ENCODE assay signal across 26 mouse cellular contexts in genomic region chr10:128882067-128882466, GRCm38 (mm10). TPM values are rescaled to one million over a fixed set of nuclear protein-coding genes. Genes with fewer than 3 reads are reported as not detected.
DNase-seq lines count a peak whose midpoint lies in the region; ATAC-seq and TF ChIP-seq lines count a peak whose summit lies in the region.
"Had no signal": no experiment of that assay in that cellular context is flagged by ENCODE, and none has a peak within 500 bp of the region (broad histone marks: within the 10 kb centered on the region; RNA-seq: fewer than 3 reads in every experiment).

No protein-coding gene starts in this region.

- no peaks in the 10 kb centered on the region for H3K79me2 ChIP-seq in myocyte (ENCODE audit: control insufficient read depth, insufficient read depth)

- no peaks in the 10 kb centered on the region for H3K9me3 ChIP-seq in kidney, embryonic 14.5 days (ENCODE audit: control insufficient read depth, low read length)
- no peaks in the 10 kb centered on the region for H3K9me3 ChIP-seq in kidney, embryonic 16.5 days (ENCODE audit: low read length)
- H3K9me3 ChIP-seq: embryonic facial prominence, embryonic 15.5 days; forebrain, embryonic 10.5 days; heart, embryonic 10.5 days; heart, embryonic 15.5 days; hindbrain, embryonic 13.5 days had no signal

- no peaks in the 10 kb centered on the region for H3K27me3 ChIP-seq in kidney, embryonic 14.5 days (ENCODE audit: control insufficient read depth, insufficient read depth, low read length)
- no peaks in the 10 kb centered on the region for H3K27me3 ChIP-seq in kidney, embryonic 16.5 days (ENCODE audit: insufficient read depth, low read length)
- no peaks in the 10 kb centered on the region for H3K27me3 ChIP-seq in myocyte (ENCODE audit: control insufficient read depth, insufficient read depth, insufficient read length)
- H3K27me3 ChIP-seq: CH12.LX; embryonic facial prominence, embryonic 15.5 days; heart, embryonic 15.5 days; hindbrain, embryonic 13.5 days had no signal

- no peak overlapping the region for H3K4me3 ChIP-seq in kidney, embryonic 14.5 days (ENCODE audit: low read length)
- no peak overlapping the region for H3K4me3 ChIP-seq in kidney, embryonic 16.5 days (ENCODE audit: low read length)
- H3K4me3 ChIP-seq in myocyte: no peak overlapping the region
- H3K4me3 ChIP-seq: embryonic facial prominence, embryonic 15.5 days; erythroblast, embryonic 14.5 days; forebrain, embryonic 10.5 days; heart, embryonic 10.5 days; heart, embryonic 15.5 days; hindbrain, embryonic 13.5 days had no signal

- no peak overlapping the region for H3K27ac ChIP-seq in kidney, embryonic 14.5 days (ENCODE audit: low read depth, low read length)
- no peak overlapping the region for H3K27ac ChIP-seq in kidney, embryonic 16.5 days (ENCODE audit: low read length)
- H3K27ac ChIP-seq: embryonic facial prominence, embryonic 15.5 days; forebrain, embryonic 10.5 days; heart, embryonic 10.5 days; heart, embryonic 15.5 days; hindbrain, embryonic 13.5 days had no signal

- no peak for ATAC-seq in kidney, embryonic 14.5 days (ENCODE audit: low FRiP score, low TSS enrichment)
- ATAC-seq in kidney, embryonic 16.5 days (ENCODE audit: low FRiP score, low TSS enrichment): peak; percentile 64; the same call in 1 of the 2 replicates
- ATAC-seq: forebrain, embryonic 14.5 days had no signal

- no peak overlapping the region for H3K9ac ChIP-seq in kidney, embryonic 14.5 days (ENCODE audit: low read depth, low read length)
- H3K9ac ChIP-seq in kidney, embryonic 16.5 days (replicated peaks; ENCODE audit: low read length): no peak overlapping the region
- H3K9ac ChIP-seq: embryonic facial prominence, embryonic 15.5 days; heart, embryonic 15.5 days; hindbrain, embryonic 13.5 days had no signal

- H3K4me2 ChIP-seq in kidney, embryonic 14.5 days (replicated peaks; ENCODE audit: low read depth, low read length): no peak overlapping the region
- H3K4me2 ChIP-seq in kidney, embryonic 16.5 days (replicated peaks; ENCODE audit: low read depth, low read length): no peak overlapping the region
- no peak overlapping the region for H3K4me2 ChIP-seq in myocyte (ENCODE audit: low read depth)
- H3K4me2 ChIP-seq: embryonic facial prominence, embryonic 15.5 days; heart, embryonic 15.5 days; hindbrain, embryonic 13.5 days had no signal

- no peak overlapping the region for H3ac ChIP-seq in myocyte (ENCODE audit: control insufficient read depth, insufficient read length)

- 80% methylated on average over 5 of the region's 5 CpGs for WGBS in kidney, embryonic 14.5 days
- 79% methylated on average over 5 of the region's 5 CpGs for WGBS in kidney, embryonic 16.5 days

- H3K36me3 ChIP-seq in kidney, embryonic 14.5 days (ENCODE audit: control insufficient read depth, insufficient read depth, low read length): peaks cover 36% of the 10 kb centered on the region
- peaks cover 27% of the 10 kb centered on the region for H3K36me3 ChIP-seq in kidney, embryonic 16.5 days (ENCODE audit: insufficient read depth, low read length)
- H3K36me3 ChIP-seq in myocyte (ENCODE audit: control insufficient read depth, insufficient read depth): peaks cover 20% of the 10 kb centered on the region

- TF ChIP-seq POLR2A in myocyte (IDR thresholded peaks at IDR 0.05; ENCODE audit: insufficient read length, low read depth): no peak

- no peaks in the 10 kb centered on the region for H3K4me1 ChIP-seq in kidney, embryonic 14.5 days (ENCODE audit: control insufficient read depth, insufficient read depth, low read length)
- no peaks in the 10 kb centered on the region for H3K4me1 ChIP-seq in kidney, embryonic 16.5 days (ENCODE audit: insufficient read depth, low read length)

- peak; percentile 65 for DNase-seq in kidney, adult 11 months
- no peak for DNase-seq in kidney, adult 18-20 months
- peak; percentile 42 for DNase-seq in kidney, postnatal 14 days
- DNase-seq in gastrocnemius, adult 18-20 months (ENCODE audit: low spot score): no peak
- DNase-seq in cerebellum, postnatal 4 days (ENCODE audit: low spot score in 2 of 2): no peak
- DNase-seq: adrenal gland, adult 8-10 months; adrenal gland, postnatal 36 days; cerebellum, adult 2 months; cerebellum, postnatal 10 days; embryo, embryonic 11 days; gastrocnemius, postnatal 36 days; heart, adult 18-20 months; heart, postnatal 14 days had no signal

TF ChIP-seq in myocyte, 11 proteins besides CTCF, POLR2A, EP300 and RAD21:
- TF ChIP-seq TCF12 (IDR thresholded peaks at IDR 0.05; ENCODE audit: insufficient read depth, poor library complexity, severe bottlenecking) (no peak), USF1 (IDR thresholded peaks at IDR 0.05; ENCODE audit: low read depth) (peak; percentile 12)
TF ChIP-seq in myocyte: peak in this region for 1.

RNA-seq across cellular contexts. Expression of gene Gdf11, which starts 9.5 kb away (rescaled TPM):
- polyA plus RNA-seq in kidney, embryonic 14.5 days (2014; fragmentation: Nextera tagmentation; extraction: Ambion mirVana): 7.2 and 8.7 TPM in 2 replicates
- 6.8 and 7.8 TPM in 2 replicates for polyA plus RNA-seq in kidney, embryonic 16.5 days (2015; fragmentation: Nextera tagmentation; extraction: Ambion mirVana)
- 17.9 TPM for polyA plus RNA-seq in myocyte (2012; fragmentation: generic; extraction: Trizol)
- 1 to 10 TPM; 2.8 to 8.0 TPM for total RNA-seq in gastrocnemius, adult 18-20 months (2021)
- total RNA-seq: common myeloid progenitor, adult 5-6 weeks had no signal
- polyA plus RNA-seq: erythroblast, embryonic 14.5 days had no signal

RNA-seq across cellular contexts. Expression of gene Cd63, which starts 18.7 kb away (rescaled TPM):
- 479 and 521 TPM in 2 replicates for polyA plus RNA-seq in kidney, embryonic 14.5 days (2014; fragmentation: Nextera tagmentation; extraction: Ambion mirVana)
- 775 and 850 TPM in 2 replicates for polyA plus RNA-seq in kidney, embryonic 16.5 days (2015; fragmentation: Nextera tagmentation; extraction: Ambion mirVana)
- 2,403 TPM for polyA plus RNA-seq in myocyte (2012; fragmentation: generic; extraction: Trizol)
- 100 to 1,000 TPM; 101 to 160 TPM for total RNA-seq in gastrocnemius, adult 18-20 months (2021)
- total RNA-seq: CH12.LX had no signal

RNA-seq across cellular contexts. Expression of gene Rdh5, which starts 40.6 kb away (rescaled TPM):
- 14.5 and 15.7 TPM in 2 replicates for polyA plus RNA-seq in kidney, embryonic 14.5 days (2014; fragmentation: Nextera tagmentation; extraction: Ambion mirVana)
- polyA plus RNA-seq in kidney, embryonic 16.5 days (2015; fragmentation: Nextera tagmentation; extraction: Ambion mirVana): 17.7 and 20.5 TPM in 2 replicates
- 63.3 TPM for polyA plus RNA-seq in myocyte (2012; fragmentation: generic; extraction: Trizol)
- total RNA-seq in gastrocnemius, adult 18-20 months (2021): 1 to 10 TPM; 3.1 to 3.9 TPM

RNA-seq across cellular contexts. Expression of gene Bloc1s1, which starts 41.8 kb away (rescaled TPM):
- 219 and 258 TPM in 2 replicates for polyA plus RNA-seq in kidney, embryonic 14.5 days (2014; fragmentation: Nextera tagmentation; extraction: Ambion mirVana)
- 227 and 234 TPM in 2 replicates for polyA plus RNA-seq in kidney, embryonic 16.5 days (2015; fragmentation: Nextera tagmentation; extraction: Ambion mirVana)
- polyA plus RNA-seq in myocyte (2012; fragmentation: generic; extraction: Trizol): 238 TPM
- total RNA-seq in gastrocnemius, adult 18-20 months (2021): 100 to 1,000 TPM; 153 to 154 TPM

RNA-seq across cellular contexts. Expression of gene Itga7, which starts 51.6 kb away (rescaled TPM):
- 0.77 and 1.3 TPM in 2 replicates for polyA plus RNA-seq in kidney, embryonic 14.5 days (2014; fragmentation: Nextera tagmentation; extraction: Ambion mirVana)
- polyA plus RNA-seq in kidney, embryonic 16.5 days (2015; fragmentation: Nextera tagmentation; extraction: Ambion mirVana): 3.9 and 4.0 TPM in 2 replicates
- polyA plus RNA-seq in myocyte (2012; fragmentation: generic; extraction: Trizol): 635 TPM
- 10 to 100 TPM; 40.4 to 60.8 TPM for total RNA-seq in gastrocnemius, adult 18-20 months (2021)
- total RNA-seq: common myeloid progenitor, adult 5-6 weeks; hematopoietic stem cell, adult 5-6 weeks had no signal
- polyA plus RNA-seq: erythroblast, embryonic 14.5 days had no signal

Comparison
In these comparisons a context has a peak if more than half of its experiments do, and no peak if none do; other contexts are left out.
1. DNase-seq: peak in kidney, adult 11 months (single experiment) and kidney, postnatal 14 days (single experiment); none in kidney, adult 18-20 months (single experiment), gastrocnemius, adult 18-20 months (single experiment) and cerebellum, postnatal 4 days (0 of 2).